Mouse (Mus musculus): ENCODE data around the gene Slc43a2. TPM values are rescaled to one million over a fixed set of nuclear protein-coding genes. Genes with fewer than 3 reads are reported as not detected.
A peak's percentile ranks its signal among the peaks of the same experiment; 100 is the strongest.

Slc43a2 gene
- polyA plus RNA-seq, 1 experiment from 2014 or later: 17.5 TPM

DNA sequence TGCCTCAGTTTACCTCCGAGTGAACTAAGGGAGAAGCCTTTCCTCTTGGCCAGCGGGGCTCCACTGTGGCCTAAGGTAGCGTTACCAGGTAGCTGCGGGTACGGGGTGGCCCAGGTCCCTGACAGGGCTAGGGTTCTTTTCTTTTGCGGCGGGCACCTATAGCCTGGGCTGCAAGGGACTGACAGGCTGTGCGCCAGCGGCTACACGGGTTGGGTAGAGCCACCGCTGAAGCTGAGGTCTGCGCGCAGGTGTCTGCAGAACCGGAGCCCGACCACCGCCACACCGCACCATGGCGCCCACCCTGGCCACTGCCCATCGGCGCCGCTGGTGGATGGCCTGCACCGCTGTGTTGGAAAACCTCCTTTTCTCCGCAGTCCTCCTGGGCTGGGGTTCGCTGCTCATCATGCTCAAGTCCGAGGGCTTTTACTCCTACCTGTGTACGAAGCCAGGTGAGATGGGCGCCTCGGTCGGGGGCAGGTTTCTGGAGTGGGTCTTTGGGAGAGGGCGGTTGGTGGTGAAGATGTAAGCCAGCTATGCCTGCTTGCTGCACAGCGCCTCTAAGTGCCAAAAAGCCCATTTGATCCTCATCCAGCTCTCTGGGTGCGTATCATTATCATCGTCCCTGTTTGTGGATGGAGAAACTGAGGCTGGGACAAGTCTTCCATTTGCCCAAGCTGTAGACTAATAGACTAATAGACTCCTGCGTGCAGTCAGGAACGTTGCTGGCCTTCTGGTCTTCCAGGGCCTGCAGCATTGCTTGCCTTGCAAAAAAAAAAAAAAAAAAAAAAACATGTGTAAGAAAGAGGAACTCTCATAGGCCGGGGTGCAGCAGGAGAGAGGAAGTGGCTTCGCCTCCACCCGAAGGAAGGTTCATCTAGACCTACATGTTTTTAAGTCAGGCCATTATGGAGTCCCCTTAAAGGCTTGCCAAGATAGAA lies 1.1 kb downstream of the Slc43a2 start:
- Histone ChIP-seq H3K27me3 (no peaks in the 10 kb centered on the region), H3K36me3 (no peaks in the 10 kb centered on the region), H3K27ac (replicated peaks) (peak overlapping the region; percentile 99), H3K9ac (peak overlapping the region; percentile 97), H3K4me3 (peak overlapping the region; percentile 71), H3K9me3 (no peaks in the 10 kb centered on the region), H3K4me1 (replicated peaks) (peaks cover 47% of the 10 kb centered on the region), H3K4me2 (peak overlapping the region; percentile 97)
- peak; percentile 12 for ATAC-seq (ENCODE audit: low read depth)
- 13% methylated on average over 38 of the region's 38 CpGs for WGBS

DNA sequence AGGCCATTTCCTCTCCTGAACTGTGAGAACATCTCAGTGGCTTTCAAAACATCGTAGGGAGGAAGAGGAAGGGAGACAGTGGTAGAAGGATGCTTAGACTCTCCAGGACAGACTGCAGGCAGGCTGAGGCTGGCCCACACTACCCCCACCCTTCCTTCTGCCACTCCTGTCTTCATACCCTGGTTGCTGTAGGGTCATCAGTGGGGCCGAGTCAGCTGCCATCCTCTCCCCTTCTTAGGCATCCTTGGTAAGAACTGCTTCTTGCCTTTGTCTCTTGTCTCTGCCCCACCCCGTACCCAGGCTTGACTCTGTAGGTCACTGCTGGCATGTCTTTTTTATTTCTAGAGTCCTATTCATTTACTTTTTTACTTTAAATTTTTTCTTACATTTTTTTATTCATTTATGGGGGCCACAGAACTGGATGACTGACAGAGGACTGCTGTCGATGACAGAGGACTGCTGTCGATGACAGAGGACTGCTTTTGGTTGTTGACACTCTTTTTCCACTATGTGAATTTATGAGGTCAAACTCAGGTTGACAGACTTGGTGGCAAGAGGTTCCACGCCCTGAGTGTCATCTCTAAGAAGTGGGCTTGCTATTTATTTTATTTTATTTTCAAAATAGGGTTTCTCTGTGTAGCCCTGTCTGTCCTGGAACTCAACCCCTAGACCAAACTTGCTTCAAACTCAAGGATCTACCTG lies 2.0 kb downstream of the Slc43a2 start:
- no peak for ATAC-seq (ENCODE audit: low read depth)
- Histone ChIP-seq H3K4me3 (peak overlapping the region; percentile 71), H3K36me3 (no peaks in the 10 kb centered on the region), H3K27me3 (no peaks in the 10 kb centered on the region), H3K27ac (replicated peaks) (peak overlapping the region; percentile 99), H3K9me3 (no peaks in the 10 kb centered on the region), H3K9ac (peak overlapping the region; percentile 97), H3K4me1 (replicated peaks) (peaks cover 56% of the 10 kb centered on the region), H3K4me2 (peak overlapping the region; percentile 97)
- 76% methylated on average over 6 of the region's 6 CpGs for WGBS

DNA sequence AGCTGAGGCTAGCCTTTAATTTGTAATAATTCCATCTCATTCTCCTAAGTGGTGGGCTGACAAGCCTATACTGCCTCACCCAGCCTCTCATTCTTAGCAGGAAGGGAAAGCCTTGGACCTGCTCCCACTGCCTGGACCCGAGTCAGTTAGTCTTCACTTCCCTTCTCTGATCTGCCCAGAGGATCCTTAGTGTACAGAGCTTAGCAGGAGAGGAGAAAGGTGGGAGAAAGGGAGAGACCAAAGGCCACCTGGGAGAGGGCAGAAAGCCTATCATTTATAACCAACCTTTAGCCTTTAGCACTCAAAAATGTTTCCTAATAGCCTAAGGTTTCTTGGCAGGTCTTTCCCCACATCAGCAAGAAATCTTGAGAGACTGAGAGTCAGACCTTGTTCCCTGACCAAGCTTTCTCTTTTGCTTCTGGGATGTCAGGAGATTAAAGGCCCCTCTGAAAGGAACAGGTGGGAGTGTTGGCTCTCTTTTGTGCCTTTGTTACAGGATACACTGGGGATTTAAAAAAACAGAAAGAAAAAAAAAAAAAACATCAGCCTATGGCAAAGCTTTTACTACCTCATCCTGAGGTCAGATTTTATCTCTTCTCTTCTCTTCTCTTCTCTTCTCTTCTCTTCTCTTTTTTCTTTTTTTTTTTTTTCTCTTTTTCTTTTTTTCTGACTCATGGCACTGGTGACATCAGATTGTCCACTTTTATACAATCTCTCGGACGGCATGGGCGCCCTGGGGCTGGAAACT lies 3.0 kb downstream of the Slc43a2 start:
- Histone ChIP-seq H3K4me3 (peak overlapping the region; percentile 71), H3K4me1 (replicated peaks) (peaks cover 63% of the 10 kb centered on the region), H3K4me2 (peak overlapping the region; percentile 97), H3K27me3 (no peaks in the 10 kb centered on the region), H3K36me3 (no peaks in the 10 kb centered on the region), H3K27ac (replicated peaks) (peak overlapping the region; percentile 28; the same call in 1 of the 2 replicates), H3K9ac (peak overlapping the region; percentile 58), H3K9me3 (no peaks in the 10 kb centered on the region)
- no peak for ATAC-seq (ENCODE audit: low read depth)
- 75% methylated on average over 4 of the region's 4 CpGs for WGBS

DNA sequence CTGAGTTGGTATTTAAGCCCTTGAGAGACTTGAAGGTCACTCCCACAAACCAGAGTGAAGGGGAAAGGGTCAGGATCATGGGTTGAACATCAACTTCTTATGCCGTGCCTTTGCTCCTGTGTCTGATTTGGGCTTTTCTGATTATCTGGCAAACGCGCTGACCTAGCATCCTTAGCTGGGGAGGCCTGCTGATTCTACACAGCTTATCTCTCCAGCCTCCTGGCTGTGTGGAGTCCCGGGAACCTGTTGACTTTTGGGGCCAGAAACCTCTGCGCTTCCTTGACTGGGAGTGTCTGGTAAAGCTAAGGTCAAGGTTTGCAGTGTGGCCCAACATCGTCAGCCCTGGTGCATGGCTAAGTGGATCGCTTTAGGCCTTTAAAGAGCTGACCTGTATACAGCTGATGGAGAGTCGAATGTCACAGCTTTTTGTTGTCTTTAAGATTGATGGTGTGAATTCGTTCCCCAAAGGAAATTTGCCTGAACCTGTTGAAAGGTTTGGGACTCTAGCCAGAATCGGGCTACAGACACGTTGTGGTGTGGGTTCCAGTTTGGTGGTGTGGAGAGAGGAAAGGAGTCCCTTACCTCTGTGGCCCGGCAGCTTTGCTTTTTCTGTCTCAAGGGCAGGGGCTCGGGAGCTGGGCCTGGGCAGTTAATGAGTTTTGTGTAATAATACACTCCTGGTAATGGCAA lies 3.8 kb downstream of the Slc43a2 start:
- no peak for ATAC-seq (ENCODE audit: low read depth)
- H3K27ac ChIP-seq (replicated peaks): 0 out of 2 replicates have a peak overlapping the region, but pooled peaks have one; percentile 7
- H3K36me3 ChIP-seq: no peaks in the 10 kb centered on the region
- 45% methylated on average over 13 of the region's 13 CpGs for WGBS
- peak overlapping the region; percentile 53 for H3K9ac ChIP-seq
- no peaks in the 10 kb centered on the region for H3K27me3 ChIP-seq
- peaks cover 67% of the 10 kb centered on the region for H3K4me1 ChIP-seq (replicated peaks)
- H3K4me3 ChIP-seq: peak overlapping the region; percentile 15
- H3K4me2 ChIP-seq: peak overlapping the region; percentile 97
- H3K9me3 ChIP-seq: no peaks in the 10 kb centered on the region

DNA sequence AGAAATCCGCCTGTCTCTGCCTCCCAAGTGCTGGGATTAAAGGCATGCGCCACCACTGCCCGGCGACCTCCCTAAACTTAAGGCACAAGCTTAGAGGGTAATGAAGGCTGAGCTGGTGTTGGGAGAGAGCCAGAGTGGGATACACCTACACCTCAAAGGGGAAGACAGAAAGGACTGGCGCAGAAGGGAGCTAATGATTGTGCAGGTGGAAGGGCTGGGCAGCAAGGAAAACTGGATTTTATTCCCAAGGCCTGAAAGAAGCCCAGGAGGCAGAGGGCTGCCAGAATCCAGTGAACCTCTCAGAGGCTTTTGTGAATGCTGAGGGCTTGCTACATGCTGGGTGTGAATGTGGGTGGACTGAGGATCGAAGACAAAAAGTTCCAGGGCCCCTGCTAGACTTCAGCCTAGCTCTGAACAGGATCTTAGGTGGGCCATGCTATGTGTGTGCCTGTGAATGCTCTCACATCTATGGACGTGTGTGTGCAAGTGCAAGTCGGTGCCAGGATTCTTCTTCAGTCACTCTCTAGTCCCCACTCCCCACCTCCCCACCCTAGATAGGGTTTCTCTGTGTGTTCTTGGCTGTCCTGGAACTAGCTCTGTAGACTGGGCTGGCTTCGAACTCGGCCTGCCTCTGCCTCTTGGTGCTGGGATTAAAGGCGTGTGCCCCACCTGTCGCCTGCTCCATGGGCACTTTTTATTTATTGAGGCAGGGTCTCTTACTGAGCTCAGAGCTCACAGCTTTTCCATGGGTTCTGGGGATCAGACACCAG lies 4.9 kb downstream of the Slc43a2 start:
- no peak overlapping the region for H3K4me3 ChIP-seq
- H3K9ac ChIP-seq: peak overlapping the region; percentile 34; the same call in 1 of the 2 replicates
- ATAC-seq (ENCODE audit: low read depth): no peak
- no peaks in the 10 kb centered on the region for H3K36me3 ChIP-seq
- peaks cover 79% of the 10 kb centered on the region for H3K4me1 ChIP-seq (replicated peaks)
- H3K4me2 ChIP-seq: no peak overlapping the region
- no peaks in the 10 kb centered on the region for H3K9me3 ChIP-seq
- peak overlapping the region; percentile 77 for H3K27ac ChIP-seq (replicated peaks)
- H3K27me3 ChIP-seq: no peaks in the 10 kb centered on the region
- WGBS: 87% methylated on average over 12 of the region's 12 CpGs

DNA sequence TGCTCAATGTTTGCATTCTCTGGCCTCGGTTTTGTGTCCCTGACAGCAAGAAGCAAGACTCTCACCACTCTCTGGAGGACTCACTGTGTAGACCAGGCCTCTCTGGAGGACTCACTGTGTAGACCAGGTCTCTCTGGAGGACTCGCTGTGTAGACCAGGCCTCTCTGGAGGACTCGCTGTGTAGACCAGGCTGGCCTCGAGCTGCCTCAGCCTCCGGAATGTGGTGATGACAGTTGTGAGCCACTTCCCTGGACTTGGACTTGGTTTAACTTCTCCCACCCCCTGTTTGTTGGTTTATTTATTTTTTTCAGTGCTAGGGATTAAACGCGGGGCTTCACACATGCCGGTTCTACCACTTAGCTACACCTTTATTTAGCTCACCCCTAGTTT lies 5.5 kb downstream of the Slc43a2 start:
- no peaks in the 10 kb centered on the region for H3K27me3 ChIP-seq
- WGBS: 94% methylated on average over 8 of the region's 8 CpGs
- H3K27ac ChIP-seq (replicated peaks): peak overlapping the region; percentile 77
- H3K36me3 ChIP-seq: no peaks in the 10 kb centered on the region
- H3K9me3 ChIP-seq: no peaks in the 10 kb centered on the region
- ATAC-seq (ENCODE audit: low read depth): no peak
- H3K4me1 ChIP-seq (replicated peaks): peaks cover 79% of the 10 kb centered on the region
- no peak overlapping the region for H3K4me2 ChIP-seq
- H3K9ac ChIP-seq: no peak overlapping the region
- H3K4me3 ChIP-seq: no peak overlapping the region

DNA sequence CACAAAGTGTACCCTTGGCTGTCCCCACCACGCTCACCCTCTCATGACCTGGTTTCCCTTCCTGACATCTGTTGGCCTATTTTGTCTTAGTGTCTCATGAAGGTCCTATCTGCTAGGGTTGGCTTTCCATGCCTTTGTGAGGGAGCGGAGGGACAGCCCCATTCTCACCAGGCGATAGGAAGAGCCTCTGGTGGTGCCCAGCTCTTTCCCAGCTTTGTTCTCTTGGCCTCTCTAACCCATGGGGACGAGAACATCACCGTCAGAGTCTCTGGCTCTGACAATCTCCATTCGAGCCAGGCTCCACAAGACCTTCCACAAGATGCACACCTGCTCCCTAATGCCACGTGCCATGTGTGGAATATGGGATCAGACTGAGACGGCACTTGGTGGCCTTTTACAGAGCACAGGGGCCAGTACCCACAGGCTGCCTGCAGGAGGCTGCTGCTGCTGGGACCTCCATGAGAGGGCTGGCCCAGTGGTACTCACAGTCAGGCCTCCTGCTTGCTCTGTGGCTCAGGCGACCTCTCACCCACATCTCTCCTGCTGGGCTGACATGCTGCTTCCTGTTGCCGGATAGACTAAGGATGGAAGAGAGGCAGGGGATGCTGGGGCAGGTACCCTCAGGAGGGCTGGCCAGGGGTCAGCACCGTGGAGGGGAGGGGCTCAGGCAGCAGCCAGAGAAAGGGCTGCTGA lies 6.1 kb downstream of the Slc43a2 start:
- no peaks in the 10 kb centered on the region for H3K27me3 ChIP-seq
- H3K27ac ChIP-seq (replicated peaks): peak overlapping the region; percentile 77
- ATAC-seq (ENCODE audit: low read depth): peak; percentile 30; the same call in 1 of the 2 replicates
- H3K36me3 ChIP-seq: no peaks in the 10 kb centered on the region
- peak overlapping the region; percentile 13 for H3K4me2 ChIP-seq
- H3K4me1 ChIP-seq (replicated peaks): peaks cover 79% of the 10 kb centered on the region
- peak overlapping the region; percentile 41 for H3K9ac ChIP-seq
- H3K4me3 ChIP-seq: no peak overlapping the region
- WGBS: 50% methylated on average over 11 of the region's 11 CpGs
- H3K9me3 ChIP-seq: no peaks in the 10 kb centered on the region

DNA sequence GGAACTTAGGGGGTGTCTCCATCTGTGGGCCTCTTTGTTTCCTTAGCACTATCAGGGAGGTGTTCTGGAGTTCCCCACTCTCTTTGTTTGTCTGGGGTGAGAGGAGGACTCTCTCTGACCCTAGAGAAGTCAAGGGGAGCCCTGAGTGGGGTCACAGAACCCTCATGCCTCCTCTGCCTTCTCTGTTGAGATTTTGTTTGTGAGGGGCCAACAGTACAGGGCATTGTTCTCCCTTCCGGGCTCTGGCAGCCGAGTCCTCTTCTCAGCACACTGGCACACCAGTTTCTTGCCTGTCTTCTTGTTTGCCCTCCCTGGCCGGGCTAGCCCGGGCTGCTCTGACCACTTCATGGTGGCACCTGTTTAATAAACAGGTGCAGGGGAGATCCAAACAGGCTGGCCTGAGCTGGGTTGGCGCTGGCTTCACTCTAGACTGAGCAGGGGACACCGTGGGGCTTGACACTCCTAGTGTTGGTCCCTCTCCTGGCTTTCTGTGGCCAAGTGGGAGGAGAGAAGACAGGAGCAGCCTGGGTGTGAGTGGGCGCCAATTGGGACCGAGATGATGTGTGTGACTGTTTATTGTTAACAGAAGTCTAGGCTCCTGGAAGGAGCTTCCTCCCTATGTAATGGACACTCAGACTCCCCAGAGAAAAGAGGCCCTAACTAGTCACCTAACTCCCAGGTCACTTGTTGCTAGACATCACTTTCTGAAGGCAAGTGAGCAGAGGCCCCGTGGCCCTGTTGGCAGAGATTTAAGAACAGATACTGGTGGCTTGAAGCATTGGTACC lies 6.9 kb downstream of the Slc43a2 start:
- peaks cover 3% of the 10 kb centered on the region; the same call in 1 of the 2 replicates for H3K36me3 ChIP-seq
- H3K4me1 ChIP-seq (replicated peaks): peaks cover 72% of the 10 kb centered on the region
- no peak overlapping the region for H3K4me3 ChIP-seq
- peak overlapping the region; percentile 41 for H3K9ac ChIP-seq
- no peaks in the 10 kb centered on the region for H3K27me3 ChIP-seq
- H3K9me3 ChIP-seq: no peaks in the 10 kb centered on the region
- peak overlapping the region; percentile 77 for H3K27ac ChIP-seq (replicated peaks)
- peak; percentile 24; the same call in 1 of the 2 replicates for ATAC-seq (ENCODE audit: low read depth)
- H3K4me2 ChIP-seq: peak overlapping the region; percentile 13
- WGBS: 69% methylated on average over 9 of the region's 9 CpGs

DNA sequence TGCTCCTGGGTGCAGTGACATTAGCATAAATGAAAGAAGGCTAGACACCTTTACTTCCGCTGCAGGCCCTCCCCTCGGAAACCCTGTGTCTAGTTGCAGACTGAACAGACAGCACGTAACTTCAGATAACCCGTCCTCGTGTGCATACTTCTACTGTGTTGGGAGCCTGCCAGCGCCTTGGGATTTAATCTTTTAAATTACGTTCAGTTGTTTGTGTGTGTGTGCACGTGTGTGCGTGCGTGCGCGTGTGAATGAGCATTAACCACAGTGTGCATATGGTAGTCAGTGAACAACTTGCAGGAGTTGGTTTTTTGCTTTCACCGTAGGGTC lies 7.4 kb downstream of the Slc43a2 start:
- Histone ChIP-seq H3K36me3 (peaks cover 6% of the 10 kb centered on the region; the same call in 1 of the 2 replicates), H3K4me2 (no peak overlapping the region), H3K9me3 (no peaks in the 10 kb centered on the region), H3K27me3 (no peaks in the 10 kb centered on the region), H3K27ac (replicated peaks) (peak overlapping the region; percentile 77; the same call in 1 of the 2 replicates), H3K9ac (no peak overlapping the region), H3K4me1 (replicated peaks) (peaks cover 67% of the 10 kb centered on the region), H3K4me3 (no peak overlapping the region)
- no peak for ATAC-seq (ENCODE audit: low read depth)
- 91% methylated on average over 13 of the region's 13 CpGs for WGBS

DNA sequence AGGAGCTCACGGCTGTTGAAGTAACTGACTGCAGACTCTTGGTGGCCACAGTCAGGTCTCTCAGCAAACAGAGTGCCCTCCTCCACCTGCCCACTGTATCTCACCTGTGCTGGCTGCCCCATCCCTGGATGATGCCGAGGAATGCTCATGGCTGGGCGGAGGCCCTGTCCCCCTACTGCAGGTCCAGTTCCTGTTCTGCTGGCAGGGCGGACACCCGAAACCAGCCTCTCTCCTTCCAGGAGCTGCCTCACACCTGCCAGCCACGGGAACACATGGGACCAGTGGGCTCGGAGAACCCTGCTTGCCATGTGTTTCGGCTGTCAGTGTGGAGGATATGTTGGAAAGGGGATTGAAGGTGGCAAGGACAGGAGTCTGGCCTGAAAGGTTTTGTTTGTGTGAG lies 8.7 kb downstream of the Slc43a2 start:
- WGBS: 86% methylated on average over 8 of the region's 8 CpGs
- no peak for ATAC-seq (ENCODE audit: low read depth)
- H3K9ac ChIP-seq: no peak overlapping the region
- no peak overlapping the region for H3K4me3 ChIP-seq
- H3K36me3 ChIP-seq: peaks cover 17% of the 10 kb centered on the region
- no peak overlapping the region for H3K4me2 ChIP-seq
- H3K4me1 ChIP-seq (replicated peaks): peaks cover 54% of the 10 kb centered on the region
- H3K27me3 ChIP-seq: no peaks in the 10 kb centered on the region
- H3K9me3 ChIP-seq: no peaks in the 10 kb centered on the region
- H3K27ac ChIP-seq (replicated peaks): 0 out of 2 replicates have a peak overlapping the region, but pooled peaks have one; percentile 6

Data from neural tube, embryonic 13.5 days (tissue).